Mouse (Mus musculus) MEL (cell line): ENCODE data around the gene Minos1. TPM values are rescaled to one million over a fixed set of nuclear protein-coding genes. Genes with fewer than 3 reads are reported as not detected.

Experiments used
- DNase-seq: peaks from one replicate; pipeline ENCODE4 v3.0.0; 2011; ENCODE audit warnings: low read depth, low spot score
- H3K27ac ChIP-seq: 2 replicates; pipeline ENCODE4 v1.5.1; 2012; ENCODE audit warnings: low read depth, mild to moderate bottlenecking, control low read depth, low read length, moderate library complexity; ENCODE audit not compliant: control insufficient read depth
- H3K27me3 ChIP-seq, 2 experiments: fragments of 150-350 bp in 1 of 2; sonication (generic) in 1 of 2; 2 replicates each; pipeline ENCODE4 v1.6.1; 2012; ENCODE audit warnings: low read length in 2 of 2, mild to moderate bottlenecking in 2 of 2, improper control_type of control experiment in 1 of 2, moderate library complexity in 1 of 2; ENCODE audit not compliant: insufficient read depth in 2 of 2, control insufficient read depth in 1 of 2
- H3K36me3 ChIP-seq, 2 experiments: 2 replicates each; pipeline ENCODE4 v1.6.1; 2012 to 2014; ENCODE audit warnings: low read length in 2 of 2, improper control_type of control experiment in 1 of 2, inconsistent platforms in 1 of 2, mild to moderate bottlenecking in 1 of 2; ENCODE audit not compliant: insufficient read depth in 2 of 2, control insufficient read depth in 1 of 2
- H3K4me1 ChIP-seq, 2 experiments: fragments of 150-350 bp in 1 of 2; sonication (generic) in 1 of 2; 2 replicates each; pipeline ENCODE4 v1.6.1; 2012; ENCODE audit warnings: low read length in 2 of 2, improper control_type of control experiment in 1 of 2, mild to moderate bottlenecking in 1 of 2; ENCODE audit not compliant: insufficient read depth in 2 of 2, control insufficient read depth in 1 of 2
- H3K4me3 ChIP-seq, 2 experiments: fragments of 150-350 bp in 1 of 2; sonication (generic) in 1 of 2; 2 replicates each; pipeline ENCODE4 v1.5.1; 2012; ENCODE audit warnings: low read depth in 2 of 2, low read length in 2 of 2, mild to moderate bottlenecking in 2 of 2, moderate library complexity in 2 of 2, control low read depth in 1 of 2, improper control_type of control experiment in 1 of 2; ENCODE audit not compliant: control insufficient read depth in 1 of 2, insufficient read depth in 1 of 2
- H3K79me2 ChIP-seq: 2 replicates; pipeline ENCODE4 v1.6.1; 2012; ENCODE audit warnings: mild to moderate bottlenecking, low read length, moderate library complexity; ENCODE audit not compliant: control insufficient read depth, poor library complexity, insufficient read depth
- H3K9ac ChIP-seq: 2 replicates; pipeline ENCODE4 v1.6.1; 2012; ENCODE audit warnings: low read depth, mild to moderate bottlenecking, control low read depth, low read length, moderate library complexity; ENCODE audit not compliant: control insufficient read depth, poor library complexity, severe bottlenecking
- H3K9me3 ChIP-seq: fragments of 150-350 bp; sonication (generic); replicated peaks from 2 replicates; pipeline ENCODE4 v1.6.1; 2012; ENCODE audit warnings: mild to moderate bottlenecking, low read length, improper control_type of control experiment, moderate library complexity; ENCODE audit not compliant: insufficient read depth
- BHLHE40 ChIP-seq: IDR thresholded peaks from 2 replicates; pipeline ENCODE4 v1.6.1; 2012; ENCODE audit warnings: low read depth, mild to moderate bottlenecking, inconsistent platforms, low read length, improper control_type of control experiment, borderline replicate concordance
- CHD2 ChIP-seq: IDR thresholded peaks from 2 replicates; pipeline ENCODE4 v1.6.1; 2011; ENCODE audit warnings: low read length, improper control_type of control experiment
- CTCF ChIP-seq, 3 experiments: IDR thresholded peaks in 2 of 3; conservative IDR thresholded peaks in 1 of 3; 2 replicates each; pipeline ENCODE4 v1.5.1; 2011 to 2012; ENCODE audit warnings: low read length in 3 of 3, low read depth in 2 of 3, mild to moderate bottlenecking in 2 of 3, improper control_type of control experiment in 1 of 3, inconsistent platforms in 1 of 3, mixed read lengths in 1 of 3, moderate library complexity in 1 of 3; ENCODE audit not compliant: control insufficient read depth in 1 of 3, insufficient read depth in 1 of 3, poor library complexity in 1 of 3, severe bottlenecking in 1 of 3
- E2F4 ChIP-seq: IDR thresholded peaks from 2 replicates; pipeline ENCODE4 v1.6.1; 2011; ENCODE audit warnings: low read depth, low read length, improper control_type of control experiment, borderline replicate concordance
- ELF1 ChIP-seq: IDR thresholded peaks from 2 replicates; pipeline ENCODE4 v1.6.1; 2014; ENCODE audit warnings: low read depth, mild to moderate bottlenecking, inconsistent platforms, low read length, improper control_type of control experiment, moderate library complexity
- EP300 ChIP-seq, 2 experiments: IDR thresholded peaks; 2 replicates each; pipeline ENCODE4 v1.6.1; 2011; ENCODE audit warnings: improper control_type of control experiment in 2 of 2, low read length in 2 of 2, low read depth in 1 of 2, mild to moderate bottlenecking in 1 of 2
- GABPA ChIP-seq: IDR thresholded peaks from 2 replicates; pipeline ENCODE4 v1.6.1; 2012; ENCODE audit warnings: low read depth, mild to moderate bottlenecking, inconsistent platforms, low read length, improper control_type of control experiment, moderate library complexity
- HCFC1 ChIP-seq: IDR thresholded peaks from 2 replicates; pipeline ENCODE4 v1.6.1; 2012; ENCODE audit warnings: low read depth, mild to moderate bottlenecking, inconsistent platforms, low read length, improper control_type of control experiment, moderate library complexity
- MAFK ChIP-seq: IDR thresholded peaks from 2 replicates; pipeline ENCODE4 v1.6.1; 2011; ENCODE audit warnings: low read depth, mild to moderate bottlenecking, low read length, improper control_type of control experiment, borderline replicate concordance
- MAZ ChIP-seq: IDR thresholded peaks from 2 replicates; pipeline ENCODE4 v1.6.1; 2012; ENCODE audit warnings: low read depth, mild to moderate bottlenecking, inconsistent platforms, low read length, improper control_type of control experiment
- MEF2A ChIP-seq: IDR thresholded peaks from 2 replicates; pipeline ENCODE4 v1.6.1; 2014; ENCODE audit warnings: low read depth, mild to moderate bottlenecking, inconsistent platforms, low read length, improper control_type of control experiment; ENCODE audit not compliant: poor library complexity, insufficient replicate concordance, severe bottlenecking; ENCODE audit errors: extremely low read depth
- MXI1 ChIP-seq: IDR thresholded peaks from 2 replicates; pipeline ENCODE4 v1.6.1; 2011; ENCODE audit warnings: mild to moderate bottlenecking, low read depth, low read length, improper control_type of control experiment
- MYC ChIP-seq: IDR thresholded peaks from 2 replicates; pipeline ENCODE4 v1.6.1; 2011; ENCODE audit warnings: low read depth, mild to moderate bottlenecking, low read length, improper control_type of control experiment, moderate library complexity
- NELFE ChIP-seq: IDR thresholded peaks from 2 replicates; pipeline ENCODE4 v1.6.1; 2011; ENCODE audit warnings: low read depth, low read length, improper control_type of control experiment
- POLR2A ChIP-seq, 2 experiments: IDR thresholded peaks; 2 replicates each; pipeline ENCODE4 v1.6.1; 2011 to 2012; ENCODE audit warnings: low read length in 2 of 2, mild to moderate bottlenecking in 2 of 2, control low read depth in 1 of 2, improper control_type of control experiment in 1 of 2, low read depth in 1 of 2, moderate library complexity in 1 of 2; ENCODE audit not compliant: control insufficient read depth in 1 of 2, insufficient read depth in 1 of 2, poor library complexity in 1 of 2
- POLR2AphosphoS2 ChIP-seq: IDR thresholded peaks from 2 replicates; pipeline ENCODE4 v1.6.1; 2011; ENCODE audit warnings: low read length, improper control_type of control experiment
- POLR2AphosphoS5 ChIP-seq: IDR thresholded peaks from 2 replicates; pipeline ENCODE4 v1.6.1; 2012; ENCODE audit warnings: low read depth, borderline replicate concordance, mild to moderate bottlenecking, inconsistent platforms, low read length, moderate library complexity, mixed read lengths
- SIN3A ChIP-seq: IDR thresholded peaks from 2 replicates; pipeline ENCODE4 v1.6.1; 2012; ENCODE audit warnings: low read length, improper control_type of control experiment, inconsistent platforms
- SMC3 ChIP-seq: IDR thresholded peaks from 2 replicates; pipeline ENCODE4 v1.6.1; 2011; ENCODE audit warnings: low read depth, low read length, improper control_type of control experiment
- TAL1 ChIP-seq: IDR thresholded peaks from 2 replicates; pipeline ENCODE4 v1.6.1; 2012; ENCODE audit warnings: mild to moderate bottlenecking, inconsistent platforms, low read length, moderate library complexity, mixed read lengths
- TBP ChIP-seq: IDR thresholded peaks from 2 replicates; pipeline ENCODE4 v1.8.0; 2011; ENCODE audit warnings: low read depth, low read length, improper control_type of control experiment
- TCF12 ChIP-seq: IDR thresholded peaks from 2 replicates; pipeline ENCODE4 v1.6.1; 2014; ENCODE audit warnings: low read depth, mild to moderate bottlenecking, inconsistent platforms, low read length, improper control_type of control experiment, moderate library complexity
- USF1 ChIP-seq: IDR thresholded peaks from 2 replicates; pipeline ENCODE4 v1.6.1; 2014; ENCODE audit warnings: low read depth, mild to moderate bottlenecking, inconsistent platforms, low read length, improper control_type of control experiment, moderate library complexity
- ZC3H11A ChIP-seq: IDR thresholded peaks from 2 replicates; pipeline ENCODE4 v1.6.1; 2012; ENCODE audit warnings: low read depth, mild to moderate bottlenecking, inconsistent platforms, low read length, improper control_type of control experiment
- polyA plus RNA-seq, 2 experiments: library from polyadenylated mRNA; stranded (reverse) in 1 of 2; unstranded in 1 of 2; fragments of >175 nt in 1 of 2; fragments of >200 nt in 1 of 2; gene quantifications; 2 replicates each; pipeline versions ENCODE4 v1.2.1 to v1.2.4; 2012; ENCODE audit warnings: low replicate concordance in 2 of 2, low read depth in 1 of 2; ENCODE audit not compliant: insufficient read length in 2 of 2, insufficient read depth in 1 of 2, missing spikeins in 1 of 2
- total RNA-seq: library from RNA; depleted of rRNA; stranded (reverse); fragments of 300-350 nt; gene quantifications from 2 replicates; pipeline ENCODE4 v1.2.3, GENCODE M21; 2012; rRNA removed

The Minos1 gene
- 163 and 183 TPM in 2 replicates for total RNA-seq
- 100 to 1,000 TPM in 1 of 2 experiments, not detected in 1; 401 TPM for polyA plus RNA-seq

DNA sequence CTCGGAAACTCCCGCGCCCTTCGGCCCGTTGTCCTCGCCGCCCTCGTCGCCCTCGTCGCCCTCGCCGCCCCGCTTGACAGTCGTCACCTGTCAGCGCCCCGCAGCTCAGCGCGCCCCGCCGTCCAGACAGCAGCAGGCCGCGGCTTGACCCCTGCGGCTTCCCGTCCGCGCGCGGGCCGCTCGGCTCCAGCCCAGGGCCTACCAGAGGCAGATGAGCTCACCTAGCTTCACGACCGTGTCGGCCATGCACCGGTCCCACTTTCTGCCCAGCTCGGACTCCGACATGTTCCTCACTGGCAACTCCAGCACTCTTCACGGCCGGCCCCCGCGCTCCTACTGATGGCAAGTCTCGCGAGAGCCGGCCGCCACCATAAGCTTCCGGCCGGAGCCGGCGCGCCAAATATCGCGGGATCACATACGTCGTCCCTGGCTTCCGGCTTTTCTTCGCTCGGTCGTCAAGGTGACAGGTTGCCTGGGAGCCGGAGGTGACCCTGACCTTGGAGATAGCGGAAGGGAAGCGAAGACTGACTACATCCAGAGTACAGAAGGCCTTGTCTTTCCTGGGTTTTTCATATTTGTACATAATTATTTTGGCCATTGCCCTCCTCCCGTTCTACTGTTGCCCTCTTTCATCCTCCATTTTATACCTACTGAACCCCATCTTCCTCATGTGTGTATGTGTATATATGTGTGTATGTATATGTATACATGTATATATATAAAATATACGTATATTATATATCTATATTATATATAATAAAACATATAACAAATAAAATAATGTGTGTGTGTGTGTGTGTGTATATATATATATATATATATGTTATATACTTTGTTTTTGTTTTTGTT, at the start of gene Minos1:
TSS of gene Minos1 (minus strand) at position 413 of the 849 bp plus-strand sequence.
- H3K4me1 ChIP-seq: peaks cover 3 to 10% of the 10 kb centered on the region in 2 experiments
- H3K27ac ChIP-seq: peak within 1 kb of the TSS; percentile 97
- H3K9me3 ChIP-seq: no peaks in the 10 kb centered on the region
- peaks cover 0 to 15% of the 10 kb centered on the region in 2 experiments; a peak in 2 of 4 replicates for H3K36me3 ChIP-seq
- H3K27me3 ChIP-seq: no peaks in the 10 kb centered on the region
- peak within 1 kb of the TSS; percentile 95 for H3K9ac ChIP-seq
- H3K79me2 ChIP-seq: peaks cover 46% of the 10 kb centered on the region
- peak within 1 kb of the TSS; percentile 59 to 95 for H3K4me3 ChIP-seq
- TF ChIP-seq CTCF (IDR thresholded peaks at IDR 0.05 in 2 of 3, conservative IDR thresholded peaks at IDR 0.05 in 1 of 3; ENCODE audit: control insufficient read depth in 1 of 3, insufficient read depth in 1 of 3, low read depth in 2 of 3, low read length in 3 of 3, poor library complexity in 1 of 3, severe bottlenecking in 1 of 3) (no peak), MYC (no peak), BHLHE40 (no peak), SMC3 (no peak), EP300 (IDR thresholded peaks at IDR 0.05; ENCODE audit: low read depth in 1 of 2, low read length in 2 of 2) (no peak), HCFC1 (peak; percentile 92), MXI1 (peak; percentile 80), POLR2AphosphoS5 (no peak), TCF12 (peak; percentile 67; the same call in 1 of the 2 replicates), ELF1 (peak; percentile 97), POLR2AphosphoS2 (peak; percentile 59; the same call in 1 of the 2 replicates), E2F4 (no peak), SIN3A (peak; percentile 91), TAL1 (no peak), POLR2A (IDR thresholded peaks at IDR 0.05; ENCODE audit: control insufficient read depth in 1 of 2, insufficient read depth in 1 of 2, low read depth in 1 of 2, low read length in 2 of 2, poor library complexity in 1 of 2) (peak; percentile 87 to 94), MEF2A (no peak), ZC3H11A (no peak), CHD2 (peak; percentile 100), MAZ (peak; percentile 17; the same call in 1 of the 2 replicates), MAFK (no peak), USF1 (no peak), TBP (peak; percentile 84), GABPA (no peak), NELFE (peak; percentile 87)
- peak; percentile 99 for DNase-seq
